Mouse (Mus musculus) adrenal gland, postnatal 25 days (tissue): ENCODE measurements around the gene Tbc1d22a. TPM values are rescaled to one million over a fixed set of nuclear protein-coding genes. Genes with fewer than 3 reads are reported as not detected.
"Not testable (repeated sequence)": the region's sequence is repeated elsewhere in the genome, so short reads cannot be mapped to it uniquely, and the experiment has no call there.

Experiments
- DNase-seq: peaks from one replicate; pipeline ENCODE4 v3.0.0; 2021; ENCODE audit warnings: mixed read lengths
- total RNA-seq: library from RNA; stranded (reverse); gene quantifications from 2 replicates; pipeline ENCODE4 v1.2.3, GENCODE M21; 2021

Tbc1d22a gene
- total RNA-seq, 1 experiment from 2014 or later = 33.8 TPM

GRCm38 (mm10) chr15:86181321-86181720 lies 32.9 kb upstream of the Tbc1d22a start:
- not testable (repeated sequence) for DNase-seq

GRCm38 (mm10) chr15:86181941-86182439 lies 32.3 kb upstream of the Tbc1d22a start:
- no peak for DNase-seq

- DNase-seq = no peak
Measured at GRCm38 (mm10) chr15:86182646-86183045, 31.6 kb upstream of the Tbc1d22a start.

- no peak for DNase-seq
Measured at GRCm38 (mm10) chr15:86183484-86183883, 30.8 kb upstream of the Tbc1d22a start.

- DNase-seq = no peak
Measured at GRCm38 (mm10) chr15:86184071-86184470, 30.2 kb upstream of the Tbc1d22a start.

GRCm38 (mm10) chr15:86184851-86185688 lies 29.2 kb upstream of the Tbc1d22a start:
- DNase-seq = peak; percentile 59

- peak; percentile 87 for DNase-seq
Measured at GRCm38 (mm10) chr15:86185689-86186569, 28.3 kb upstream of the Tbc1d22a start, which contains the start of gene Cerk. TSS of gene Cerk (minus strand) at chr15:86186141.

GRCm38 (mm10) chr15:86186686-86187085 lies 27.6 kb upstream of the Tbc1d22a start:
- no peak for DNase-seq

- DNase-seq = no peak
Measured at GRCm38 (mm10) chr15:86188186-86188585, 26.1 kb upstream of the Tbc1d22a start.

GRCm38 (mm10) chr15:86188746-86189470 lies 25.4 kb upstream of the Tbc1d22a start:
- DNase-seq = peak; percentile 88

- no peak for DNase-seq
Measured at GRCm38 (mm10) chr15:86190387-86190786, 23.9 kb upstream of the Tbc1d22a start.

- no peak for DNase-seq
Measured at GRCm38 (mm10) chr15:86191505-86191904, 22.8 kb upstream of the Tbc1d22a start.

GRCm38 (mm10) chr15:86191933-86192332 lies 22.3 kb upstream of the Tbc1d22a start:
- no peak for DNase-seq

GRCm38 (mm10) chr15:86194676-86195453 lies 19.4 kb upstream of the Tbc1d22a start:
- DNase-seq = peak; percentile 53

- no peak for DNase-seq
Measured at GRCm38 (mm10) chr15:86199052-86199451, 15.2 kb upstream of the Tbc1d22a start.

GRCm38 (mm10) chr15:86199482-86199881 lies 14.8 kb upstream of the Tbc1d22a start:
- DNase-seq = no peak

GRCm38 (mm10) chr15:86200169-86200568 lies 14.1 kb upstream of the Tbc1d22a start:
- DNase-seq = no peak

- DNase-seq = no peak
Measured at GRCm38 (mm10) chr15:86201095-86201494, 13.2 kb upstream of the Tbc1d22a start.

- no peak for DNase-seq
Measured at GRCm38 (mm10) chr15:86201696-86202330, 12.4 kb upstream of the Tbc1d22a start.

- DNase-seq = no peak
Measured at GRCm38 (mm10) chr15:86202640-86203039, 11.6 kb upstream of the Tbc1d22a start.
